Mouse (Mus musculus) heart, embryonic 15.5 days (tissue): ENCODE measurements around the gene Atp6v0a4. TPM values are rescaled to one million over a fixed set of nuclear protein-coding genes. Genes with fewer than 3 reads are reported as not detected.

Experiments used
- ATAC-seq: fragments of 200-750 bp; cut with Nextera tagmentation; replicated peaks from 2 replicates; pipeline ENCODE4 v1.8.0; 2017; ENCODE audit warnings: low read depth, moderate TSS enrichment; ENCODE audit not compliant: insufficient number of reproducible peaks, insufficient read depth, low FRiP score
- H3K27ac ChIP-seq: fragments of 300-500 bp; sonication (generic); 2 replicates; pipeline ENCODE4 v1.5.1; 2015; ENCODE audit warnings: mild to moderate bottlenecking, inconsistent platforms
- H3K27me3 ChIP-seq: fragments of 300-500 bp; sonication (generic); 2 replicates; pipeline ENCODE4 v1.6.1; 2015; ENCODE audit warnings: inconsistent platforms
- H3K36me3 ChIP-seq: fragments of 300-500 bp; sonication (generic); 2 replicates; pipeline ENCODE4 v1.6.1; 2015; ENCODE audit warnings: mild to moderate bottlenecking, inconsistent platforms
- H3K4me1 ChIP-seq: fragments of 300-500 bp; sonication (generic); replicated peaks from 2 replicates; pipeline ENCODE4 v1.6.1; 2015; ENCODE audit warnings: inconsistent platforms
- H3K4me2 ChIP-seq: fragments of 300-500 bp; sonication (generic); 2 replicates; pipeline ENCODE4 v1.6.1; 2015; ENCODE audit warnings: inconsistent platforms, mild to moderate bottlenecking, moderate library complexity
- H3K4me3 ChIP-seq: fragments of 300-500 bp; sonication (generic); 2 replicates; pipeline ENCODE4 v1.5.1; 2015; ENCODE audit warnings: mild to moderate bottlenecking, inconsistent platforms
- H3K9ac ChIP-seq: fragments of 300-500 bp; sonication (generic); 2 replicates; pipeline ENCODE4 v1.6.1; 2015; ENCODE audit warnings: mild to moderate bottlenecking, inconsistent platforms
- H3K9me3 ChIP-seq: fragments of 300-500 bp; sonication (generic); replicated peaks from 2 replicates; pipeline ENCODE4 v1.6.1; 2016; ENCODE audit warnings: inconsistent platforms
- WGBS: fragments of 180-500 bp; shearing (Covaris S2); methylation state at CpG from one replicate; pipeline ENCODE4 v1.1.7; 2015; ENCODE audit warnings: mixed read lengths; 5-methylcytosine and 5-hydroxymethylcytosine counted together
- polyA plus RNA-seq: library from polyadenylated mRNA; unstranded; fragments of >200 nt; fragmentation: Nextera tagmentation; extraction: Ambion mirVana; gene quantifications from 2 replicates; pipeline ENCODE4 v1.2.1, GENCODE M21; 2015

The Atp6v0a4 gene
- polyA plus RNA-seq, 1 experiment from 2014 or later: 0.69 TPM

- 0 out of 2 replicates have a peak, but pooled peaks cover 4% of the 10 kb centered on the region for H3K4me1 ChIP-seq
- H3K4me2 ChIP-seq: no peak overlapping the region
- H3K27me3 ChIP-seq: no peaks in the 10 kb centered on the region
- no peak overlapping the region for H3K4me3 ChIP-seq
- no peak overlapping the region for H3K9ac ChIP-seq
- no peaks in the 10 kb centered on the region for H3K36me3 ChIP-seq
- no peak for ATAC-seq
- H3K27ac ChIP-seq: no peak overlapping the region
- H3K9me3 ChIP-seq: no peaks in the 10 kb centered on the region
- WGBS: 87% methylated on average over 9 of the region's 9 CpGs
Observed at GRCm38 (mm10) chr6:38105924-38106323, 18.5 kb downstream of the Atp6v0a4 start.

DNA sequence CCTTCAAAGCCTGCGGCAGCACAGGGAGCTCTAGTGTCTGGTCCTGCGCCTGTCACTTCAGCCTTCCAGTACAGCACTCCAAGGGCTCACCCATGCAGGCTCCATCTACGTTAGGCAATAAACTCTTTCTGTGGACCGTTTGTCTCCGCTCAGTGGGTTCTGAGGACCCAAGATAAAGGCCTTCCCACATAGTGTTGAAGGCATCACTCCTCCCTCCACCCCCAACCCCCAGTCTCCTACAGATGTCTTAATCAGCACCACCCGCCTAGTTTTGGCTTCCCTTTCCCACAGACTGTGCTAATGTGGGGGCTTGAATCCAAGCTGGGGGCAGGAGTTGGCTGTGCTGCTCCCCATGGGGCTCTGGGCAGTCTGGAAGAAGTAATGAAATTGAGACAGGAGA, 20.6 kb downstream of the Atp6v0a4 start:
- no peaks in the 10 kb centered on the region for H3K27me3 ChIP-seq
- peak; percentile 22; the same call in 1 of the 2 replicates for ATAC-seq
- no peaks in the 10 kb centered on the region for H3K9me3 ChIP-seq
- no peak overlapping the region for H3K4me2 ChIP-seq
- no peak overlapping the region for H3K4me3 ChIP-seq
- 0 out of 2 replicates have a peak, but pooled peaks cover 4% of the 10 kb centered on the region for H3K4me1 ChIP-seq
- no peaks in the 10 kb centered on the region for H3K36me3 ChIP-seq
- no peak overlapping the region for H3K27ac ChIP-seq
- H3K9ac ChIP-seq: no peak overlapping the region
- 38% methylated on average over 6 of the region's 6 CpGs for WGBS

GRCm38 (mm10) chr6:38102216-38102795, 22.1 kb downstream of the Atp6v0a4 start:
- H3K36me3 ChIP-seq: no peaks in the 10 kb centered on the region
- 76% methylated on average over 7 of the region's 7 CpGs for WGBS
- H3K4me1 ChIP-seq: 0 out of 2 replicates have a peak, but pooled peaks cover 4% of the 10 kb centered on the region
- no peak overlapping the region for H3K4me3 ChIP-seq
- no peak overlapping the region for H3K9ac ChIP-seq
- ATAC-seq: no peak
- H3K9me3 ChIP-seq: no peaks in the 10 kb centered on the region
- no peaks in the 10 kb centered on the region for H3K27me3 ChIP-seq
- no peak overlapping the region for H3K4me2 ChIP-seq
- no peak overlapping the region for H3K27ac ChIP-seq

GRCm38 (mm10) chr6:38096961-38097370, 27.4 kb downstream of the Atp6v0a4 start:
- H3K4me3 ChIP-seq: no peak overlapping the region
- H3K9me3 ChIP-seq: no peaks in the 10 kb centered on the region
- WGBS: 49% methylated on average over 5 of the region's 5 CpGs
- no peaks in the 10 kb centered on the region for H3K4me1 ChIP-seq
- no peaks in the 10 kb centered on the region for H3K36me3 ChIP-seq
- no peak overlapping the region for H3K9ac ChIP-seq
- no peak overlapping the region for H3K27ac ChIP-seq
- no peak for ATAC-seq
- no peaks in the 10 kb centered on the region for H3K27me3 ChIP-seq
- H3K4me2 ChIP-seq: no peak overlapping the region

GRCm38 (mm10) chr6:38094701-38095100, 29.7 kb downstream of the Atp6v0a4 start:
- no peak for ATAC-seq
- H3K27ac ChIP-seq: no peak overlapping the region
- H3K9ac ChIP-seq: no peak overlapping the region
- no peaks in the 10 kb centered on the region for H3K27me3 ChIP-seq
- H3K4me2 ChIP-seq: no peak overlapping the region
- H3K36me3 ChIP-seq: no peaks in the 10 kb centered on the region
- WGBS: 71% methylated on average over 10 of the region's 10 CpGs
- H3K4me3 ChIP-seq: no peak overlapping the region
- no peaks in the 10 kb centered on the region for H3K4me1 ChIP-seq
- no peaks in the 10 kb centered on the region for H3K9me3 ChIP-seq

DNA sequence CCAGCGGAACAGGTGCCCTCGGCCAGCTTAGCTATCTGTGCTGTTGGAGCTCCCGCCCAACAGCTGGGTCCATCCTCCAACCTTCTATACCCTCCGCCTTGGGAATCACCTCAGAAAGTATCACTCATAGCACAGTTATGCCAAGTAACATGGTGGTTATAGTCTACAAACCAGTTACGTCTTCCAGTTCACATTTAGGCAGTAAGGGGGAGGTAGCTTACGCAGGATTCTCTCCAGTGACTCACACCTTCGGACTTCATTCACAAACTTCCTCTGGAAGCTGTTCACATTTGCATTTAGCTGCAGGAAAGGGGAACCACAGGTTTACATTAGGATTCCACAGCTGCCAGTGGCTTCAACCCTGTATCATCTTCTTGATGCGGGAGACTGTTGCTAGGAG, 31.8 kb downstream of the Atp6v0a4 start:
- ATAC-seq: no peak
- Histone ChIP-seq H3K9ac (no peak overlapping the region), H3K4me2 (no peak overlapping the region), H3K27ac (no peak overlapping the region), H3K9me3 (no peaks in the 10 kb centered on the region), H3K4me3 (no peak overlapping the region), H3K4me1 (no peaks in the 10 kb centered on the region), H3K27me3 (no peaks in the 10 kb centered on the region), H3K36me3 (no peaks in the 10 kb centered on the region)
- WGBS: 85% methylated on average over 8 of the region's 8 CpGs

DNA sequence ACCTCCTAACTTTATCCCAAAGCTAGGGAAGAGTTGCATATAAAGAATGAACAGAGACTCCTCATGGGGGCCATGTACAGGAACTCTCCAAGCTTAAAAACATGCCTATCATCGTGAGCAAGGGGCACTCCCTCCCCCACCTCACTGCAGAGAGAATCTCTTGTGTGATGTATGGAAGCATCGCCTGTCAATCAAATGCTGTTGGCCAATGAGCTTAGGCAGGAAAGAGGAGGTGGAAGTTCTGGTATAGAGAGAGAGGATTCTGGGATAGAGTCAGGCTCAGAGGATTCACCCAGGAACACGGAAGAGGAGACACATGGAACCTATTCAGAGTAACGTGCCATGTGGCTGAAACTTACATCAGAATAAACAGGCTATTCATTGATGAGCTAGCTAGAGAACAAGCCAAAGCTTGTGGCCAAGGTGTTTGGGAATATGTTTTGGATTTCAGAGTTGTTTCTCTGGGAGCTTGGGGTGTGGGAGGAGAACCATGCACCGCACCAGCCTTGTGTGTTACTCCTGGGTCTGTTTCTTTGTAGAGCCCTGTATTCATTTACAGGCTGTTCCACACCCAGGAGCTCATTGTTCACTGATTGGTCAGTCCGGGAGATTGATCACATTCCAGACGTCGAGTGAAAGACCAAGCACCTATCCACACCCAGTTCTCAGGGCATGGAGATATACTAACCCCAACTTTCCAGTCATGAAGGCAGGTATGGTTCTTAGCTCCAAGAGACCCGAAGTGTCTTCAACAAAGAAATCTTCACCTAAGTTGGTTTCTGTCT, 37.0 kb downstream of the Atp6v0a4 start:
- Histone ChIP-seq H3K9ac (no peak overlapping the region), H3K4me2 (no peak overlapping the region), H3K27me3 (no peaks in the 10 kb centered on the region), H3K36me3 (no peaks in the 10 kb centered on the region), H3K4me3 (no peak overlapping the region), H3K9me3 (no peaks in the 10 kb centered on the region), H3K27ac (no peak overlapping the region), H3K4me1 (no peaks in the 10 kb centered on the region)
- no peak for ATAC-seq
- WGBS: 78% methylated on average over 9 of the region's 9 CpGs

- WGBS: 46% methylated on average over 4 of the region's 4 CpGs
- H3K27me3 ChIP-seq: no peaks in the 10 kb centered on the region
- no peak for ATAC-seq
- H3K27ac ChIP-seq: no peak overlapping the region
- H3K4me2 ChIP-seq: no peak overlapping the region
- no peaks in the 10 kb centered on the region for H3K36me3 ChIP-seq
- H3K4me3 ChIP-seq: no peak overlapping the region
- H3K9me3 ChIP-seq: no peaks in the 10 kb centered on the region
- peaks cover 16% of the 10 kb centered on the region for H3K4me1 ChIP-seq
- no peak overlapping the region for H3K9ac ChIP-seq
Observed at GRCm38 (mm10) chr6:38083204-38083603, 41.2 kb downstream of the Atp6v0a4 start.

- no peaks in the 10 kb centered on the region for H3K9me3 ChIP-seq
- peaks cover 16% of the 10 kb centered on the region for H3K4me1 ChIP-seq
- 39% methylated on average over 11 of the region's 11 CpGs for WGBS
- H3K27me3 ChIP-seq: no peaks in the 10 kb centered on the region
- H3K9ac ChIP-seq: no peak overlapping the region
- no peak overlapping the region for H3K4me3 ChIP-seq
- H3K4me2 ChIP-seq: peak overlapping the region; percentile 24; the same call in 1 of the 2 replicates
- no peaks in the 10 kb centered on the region for H3K36me3 ChIP-seq
- peak overlapping the region; percentile 63 for H3K27ac ChIP-seq
- ATAC-seq: peak; percentile 67
Observed at GRCm38 (mm10) chr6:38081727-38082341, 42.6 kb downstream of the Atp6v0a4 start.

GRCm38 (mm10) chr6:38080364-38080763, 44.0 kb downstream of the Atp6v0a4 start:
- Histone ChIP-seq H3K36me3 (no peaks in the 10 kb centered on the region), H3K27ac (0 out of 2 replicates have a peak overlapping the region, but pooled peaks have one; percentile 7), H3K9me3 (no peaks in the 10 kb centered on the region), H3K27me3 (no peaks in the 10 kb centered on the region), H3K4me2 (no peak overlapping the region), H3K4me3 (no peak overlapping the region), H3K9ac (no peak overlapping the region), H3K4me1 (peaks cover 16% of the 10 kb centered on the region)
- 47% methylated on average over 4 of the region's 4 CpGs for WGBS
- ATAC-seq: no peak

GRCm38 (mm10) chr6:38073592-38073991, 50.8 kb downstream of the Atp6v0a4 start:
- WGBS: 88% methylated on average over 3 of the region's 3 CpGs
- Histone ChIP-seq H3K36me3 (no peaks in the 10 kb centered on the region), H3K9ac (no peak overlapping the region), H3K4me2 (no peak overlapping the region), H3K27me3 (no peaks in the 10 kb centered on the region), H3K27ac (no peak overlapping the region), H3K4me1 (peaks cover 8% of the 10 kb centered on the region), H3K4me3 (no peak overlapping the region), H3K9me3 (no peaks in the 10 kb centered on the region)
- ATAC-seq: no peak
